Mouse (Mus musculus): ENCODE results near the gene Rph3al. TPM values are rescaled to one million over a fixed set of nuclear protein-coding genes. Genes with fewer than 3 reads are reported as not detected.
A peak's percentile ranks its signal among the peaks of the same experiment; 100 is the strongest.

The Rph3al gene
- polyA plus RNA-seq, 1 experiment from 2014 or later = 2.6 TPM

GRCm38 (mm10) chr11:75966401-75967372 is 28.5 kb upstream of the Rph3al start:
- H3K9me3 ChIP-seq = no peaks in the 10 kb centered on the region
- H3K9ac ChIP-seq = peak overlapping the region; percentile 75
- H3K36me3 ChIP-seq = no peaks in the 10 kb centered on the region
- H3K4me2 ChIP-seq (replicated peaks) = peak overlapping the region; percentile 94
- ATAC-seq (ENCODE audit: low FRiP score, low read depth) = peak; percentile 72
- H3K27me3 ChIP-seq = peaks cover 41% of the 10 kb centered on the region
- H3K4me3 ChIP-seq = peak overlapping the region; percentile 71
- under 1% methylated on average over 89 of the region's 90 CpGs for WGBS
- H3K4me1 ChIP-seq = peaks cover 25% of the 10 kb centered on the region
- no peak overlapping the region for H3K27ac ChIP-seq

GRCm38 (mm10) chr11:75965674-75966400 is 27.6 kb upstream of the Rph3al start:
- no peak overlapping the region for H3K27ac ChIP-seq
- no peak for ATAC-seq (ENCODE audit: low FRiP score, low read depth)
- no peaks in the 10 kb centered on the region for H3K36me3 ChIP-seq
- H3K9ac ChIP-seq = peak overlapping the region; percentile 75
- H3K4me1 ChIP-seq = peaks cover 25% of the 10 kb centered on the region
- 6% methylated on average over 28 of the region's 28 CpGs for WGBS
- peaks cover 41% of the 10 kb centered on the region for H3K27me3 ChIP-seq
- peak overlapping the region; percentile 94 for H3K4me2 ChIP-seq (replicated peaks)
- H3K4me3 ChIP-seq = peak overlapping the region; percentile 71
- H3K9me3 ChIP-seq = no peaks in the 10 kb centered on the region

GRCm38 (mm10) chr11:75964476-75964730 is 26.2 kb upstream of the Rph3al start:
- Histone ChIP-seq H3K27me3 (peaks cover 34% of the 10 kb centered on the region), H3K9ac (no peak overlapping the region), H3K4me2 (replicated peaks) (0 out of 2 replicates have a peak overlapping the region, but pooled peaks have one; percentile 11), H3K4me3 (no peak overlapping the region), H3K27ac (no peak overlapping the region), H3K36me3 (no peaks in the 10 kb centered on the region), H3K4me1 (peaks cover 25% of the 10 kb centered on the region), H3K9me3 (no peaks in the 10 kb centered on the region)
- ATAC-seq (ENCODE audit: low FRiP score, low read depth) = no peak
- WGBS = 54% methylated on average over 4 of the region's 4 CpGs

GRCm38 (mm10) chr11:75963730-75964475 is 25.7 kb upstream of the Rph3al start:
- no peaks in the 10 kb centered on the region for H3K9me3 ChIP-seq
- 28% methylated on average over 11 of the region's 11 CpGs for WGBS
- peaks cover 31% of the 10 kb centered on the region for H3K27me3 ChIP-seq
- H3K36me3 ChIP-seq = no peaks in the 10 kb centered on the region
- H3K4me1 ChIP-seq = peaks cover 25% of the 10 kb centered on the region
- no peak overlapping the region for H3K27ac ChIP-seq
- H3K9ac ChIP-seq = no peak overlapping the region
- ATAC-seq (ENCODE audit: low FRiP score, low read depth) = no peak
- 0 out of 2 replicates have a peak overlapping the region, but pooled peaks have one; percentile 11 for H3K4me2 ChIP-seq (replicated peaks)
- no peak overlapping the region for H3K4me3 ChIP-seq

- Histone ChIP-seq H3K9me3 (no peaks in the 10 kb centered on the region), H3K4me2 (replicated peaks) (no peak overlapping the region), H3K9ac (no peak overlapping the region), H3K27me3 (peaks cover 19% of the 10 kb centered on the region), H3K4me1 (peaks cover 25% of the 10 kb centered on the region), H3K4me3 (no peak overlapping the region), H3K36me3 (no peaks in the 10 kb centered on the region), H3K27ac (no peak overlapping the region)
- 90% methylated on average over 7 of the region's 7 CpGs for WGBS
- no peak for ATAC-seq (ENCODE audit: low FRiP score, low read depth)
Observed at GRCm38 (mm10) chr11:75961782-75962181, 23.6 kb upstream of the Rph3al start.

- Histone ChIP-seq H3K27me3 (no peaks in the 10 kb centered on the region), H3K4me2 (replicated peaks) (no peak overlapping the region), H3K27ac (no peak overlapping the region), H3K9ac (no peak overlapping the region), H3K36me3 (no peaks in the 10 kb centered on the region), H3K9me3 (no peaks in the 10 kb centered on the region), H3K4me1 (peaks cover 5% of the 10 kb centered on the region), H3K4me3 (no peak overlapping the region)
- no peak for ATAC-seq (ENCODE audit: low FRiP score, low read depth)
- 64% methylated on average over 17 of the region's 17 CpGs for WGBS
Observed at GRCm38 (mm10) chr11:75957124-75957832, 19.0 kb upstream of the Rph3al start.

- H3K9me3 ChIP-seq = no peaks in the 10 kb centered on the region
- H3K4me3 ChIP-seq = no peak overlapping the region
- ATAC-seq (ENCODE audit: low FRiP score, low read depth) = no peak
- WGBS = 55% methylated on average over 8 of the region's 8 CpGs
- no peaks in the 10 kb centered on the region for H3K36me3 ChIP-seq
- H3K27ac ChIP-seq = no peak overlapping the region
- peaks cover 5% of the 10 kb centered on the region for H3K4me1 ChIP-seq
- H3K27me3 ChIP-seq = no peaks in the 10 kb centered on the region
- H3K4me2 ChIP-seq (replicated peaks) = no peak overlapping the region
- no peak overlapping the region for H3K9ac ChIP-seq
Observed at GRCm38 (mm10) chr11:75956651-75957050, 18.4 kb upstream of the Rph3al start.

- no peak overlapping the region for H3K9ac ChIP-seq
- no peak overlapping the region for H3K4me3 ChIP-seq
- no peaks in the 10 kb centered on the region for H3K36me3 ChIP-seq
- H3K9me3 ChIP-seq = no peaks in the 10 kb centered on the region
- H3K4me2 ChIP-seq (replicated peaks) = no peak overlapping the region
- 92% methylated on average over 9 of the region's 9 CpGs for WGBS
- H3K27me3 ChIP-seq = no peaks in the 10 kb centered on the region
- no peak overlapping the region for H3K27ac ChIP-seq
- no peak for ATAC-seq (ENCODE audit: low FRiP score, low read depth)
- peaks cover 5% of the 10 kb centered on the region for H3K4me1 ChIP-seq
Observed at GRCm38 (mm10) chr11:75954896-75955295, 16.7 kb upstream of the Rph3al start.

GRCm38 (mm10) chr11:75951895-75952294 is 13.7 kb upstream of the Rph3al start:
- Histone ChIP-seq H3K4me2 (replicated peaks) (no peak overlapping the region), H3K27me3 (no peaks in the 10 kb centered on the region), H3K4me1 (peaks cover 9% of the 10 kb centered on the region), H3K36me3 (no peaks in the 10 kb centered on the region), H3K9ac (no peak overlapping the region), H3K4me3 (no peak overlapping the region), H3K27ac (no peak overlapping the region), H3K9me3 (no peaks in the 10 kb centered on the region)
- WGBS = 66% methylated on average over 5 of the region's 5 CpGs
- ATAC-seq (ENCODE audit: low FRiP score, low read depth) = no peak

GRCm38 (mm10) chr11:75950459-75950858 is 12.2 kb upstream of the Rph3al start:
- no peak for ATAC-seq (ENCODE audit: low FRiP score, low read depth)
- Histone ChIP-seq H3K27ac (no peak overlapping the region), H3K9ac (no peak overlapping the region), H3K4me3 (no peak overlapping the region), H3K4me1 (peaks cover 21% of the 10 kb centered on the region), H3K9me3 (no peaks in the 10 kb centered on the region), H3K36me3 (no peaks in the 10 kb centered on the region), H3K27me3 (no peaks in the 10 kb centered on the region), H3K4me2 (replicated peaks) (no peak overlapping the region)
- WGBS = 80% methylated on average over 3 of the region's 3 CpGs

GRCm38 (mm10) chr11:75948789-75949188 is 10.6 kb upstream of the Rph3al start:
- no peaks in the 10 kb centered on the region for H3K27me3 ChIP-seq
- ATAC-seq (ENCODE audit: low FRiP score, low read depth) = no peak
- WGBS = 33% methylated on average over 3 of the region's 3 CpGs

More at GRCm38 (mm10) chr11:75948789-75949188, 10.6 kb upstream of the Rph3al start:
- Histone ChIP-seq H3K27ac (no peak overlapping the region), H3K9ac (no peak overlapping the region), H3K9me3 (no peaks in the 10 kb centered on the region), H3K36me3 (no peaks in the 10 kb centered on the region), H3K4me2 (replicated peaks) (no peak overlapping the region), H3K4me3 (no peak overlapping the region), H3K4me1 (peaks cover 21% of the 10 kb centered on the region)

All from limb, embryonic 13.5 days (tissue).